Mouse (Mus musculus): ENCODE measurements around the gene Ago4. TPM values are rescaled to one million over a fixed set of nuclear protein-coding genes. Genes with fewer than 3 reads are reported as not detected.

The Ago4 gene
- polyA plus RNA-seq, 1 experiment from 2014 or later, result 1.1 TPM

DNA sequence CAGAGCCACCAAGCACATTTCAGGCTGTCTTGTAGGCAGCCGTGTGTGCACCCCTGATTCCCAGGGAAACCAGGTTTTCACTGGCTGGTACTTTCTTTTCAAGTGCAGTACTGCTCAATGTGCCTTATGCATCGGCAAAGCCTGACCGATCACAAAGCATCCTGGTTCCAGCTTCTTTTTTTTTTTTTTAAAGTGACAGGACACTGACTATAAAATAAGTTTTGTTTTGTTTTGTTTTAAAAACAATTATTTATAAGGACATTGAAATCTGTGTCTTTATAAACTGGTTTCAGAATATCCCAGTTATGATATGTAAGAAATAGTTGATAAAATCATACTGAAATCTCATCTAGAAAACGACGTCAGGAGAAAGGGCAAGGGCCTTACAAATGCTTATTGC is 41.3 kb downstream of the Ago4 start:
- Histone ChIP-seq H3K9ac (ENCODE audit: low read depth, low read length) (no peak overlapping the region), H3K4me2 (no peak overlapping the region), H3K27ac (ENCODE audit: low read depth, low read length) (no peak overlapping the region), H3K4me3 (ENCODE audit: low read depth, low read length) (no peak overlapping the region), H3K36me3 (ENCODE audit: control insufficient read depth, insufficient read depth, low read length) (no peaks in the 10 kb centered on the region), H3K4me1 (ENCODE audit: control insufficient read depth, insufficient read depth, low read length) (no peaks in the 10 kb centered on the region), H3K27me3 (ENCODE audit: control insufficient read depth, insufficient read depth, low read length) (no peaks in the 10 kb centered on the region), H3K9me3 (replicated peaks; ENCODE audit: control insufficient read depth, low read length) (no peaks in the 10 kb centered on the region)
- 67% methylated on average over 5 of the region's 5 CpGs for WGBS (ENCODE audit: insufficient replicate concordance)
- ATAC-seq (replicated peaks; ENCODE audit: insufficient number of reproducible peaks, low FRiP score, low TSS enrichment), result no peak

DNA sequence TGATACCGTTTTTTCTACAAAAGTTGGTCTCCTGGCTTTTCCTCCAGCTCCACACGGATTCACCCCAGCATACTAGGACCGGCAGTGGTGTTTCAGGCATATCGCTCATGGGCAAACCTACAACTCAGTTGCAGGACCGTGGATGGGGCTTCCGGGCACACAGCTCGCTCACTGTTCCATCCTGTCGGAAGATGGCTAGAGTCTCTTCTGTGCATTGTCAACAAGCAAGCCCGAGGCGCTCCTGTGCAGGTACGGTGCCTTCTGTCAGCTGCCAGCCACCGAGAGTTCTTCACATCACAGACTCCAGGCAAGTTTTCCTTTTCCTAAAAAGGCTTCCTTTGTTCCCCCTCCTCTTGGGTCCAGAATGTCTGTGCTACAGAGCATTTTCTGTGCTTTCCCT is 42.5 kb downstream of the Ago4 start:
- WGBS (ENCODE audit: insufficient replicate concordance), result 73% methylated on average over 12 of the region's 12 CpGs
- H3K9ac ChIP-seq (ENCODE audit: low read depth, low read length), result no peak overlapping the region
- H3K4me2 ChIP-seq, result no peak overlapping the region
- H3K36me3 ChIP-seq (ENCODE audit: control insufficient read depth, insufficient read depth, low read length), result no peaks in the 10 kb centered on the region
- H3K4me3 ChIP-seq (ENCODE audit: low read depth, low read length), result no peak overlapping the region
- H3K27ac ChIP-seq (ENCODE audit: low read depth, low read length), result no peak overlapping the region
- no peaks in the 10 kb centered on the region for H3K9me3 ChIP-seq (replicated peaks; ENCODE audit: control insufficient read depth, low read length)
- ATAC-seq (replicated peaks; ENCODE audit: insufficient number of reproducible peaks, low FRiP score, low TSS enrichment), result no peak
- H3K27me3 ChIP-seq (ENCODE audit: control insufficient read depth, insufficient read depth, low read length), result no peaks in the 10 kb centered on the region
- no peaks in the 10 kb centered on the region for H3K4me1 ChIP-seq (ENCODE audit: control insufficient read depth, insufficient read depth, low read length)

DNA sequence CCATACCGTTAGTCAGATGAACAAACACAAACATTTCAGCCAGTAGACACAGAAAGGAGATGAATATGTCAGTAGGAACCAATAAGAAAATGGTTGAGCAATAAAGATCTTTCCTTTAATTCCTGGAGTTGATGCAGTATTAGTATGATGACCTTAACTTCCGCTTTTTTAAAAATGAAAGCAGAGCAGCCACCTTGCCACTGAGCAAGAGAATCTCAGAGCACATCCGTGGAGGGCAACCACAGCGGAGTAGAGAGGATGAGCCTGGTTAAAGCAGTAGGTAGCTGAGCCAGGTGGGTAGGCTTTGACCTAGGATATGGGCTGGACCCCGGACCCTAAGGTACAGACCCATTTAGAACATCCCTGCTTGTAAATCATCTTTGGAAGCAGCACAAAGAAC is 43.5 kb downstream of the Ago4 start:
- H3K4me2 ChIP-seq, result no peak overlapping the region
- no peaks in the 10 kb centered on the region for H3K36me3 ChIP-seq (ENCODE audit: control insufficient read depth, insufficient read depth, low read length)
- H3K4me1 ChIP-seq (ENCODE audit: control insufficient read depth, insufficient read depth, low read length), result no peaks in the 10 kb centered on the region
- 88% methylated on average over 5 of the region's 5 CpGs for WGBS (ENCODE audit: insufficient replicate concordance)
- no peak for ATAC-seq (replicated peaks; ENCODE audit: insufficient number of reproducible peaks, low FRiP score, low TSS enrichment)
- no peak overlapping the region for H3K4me3 ChIP-seq (ENCODE audit: low read depth, low read length)
- H3K27me3 ChIP-seq (ENCODE audit: control insufficient read depth, insufficient read depth, low read length), result no peaks in the 10 kb centered on the region
- no peak overlapping the region for H3K27ac ChIP-seq (ENCODE audit: low read depth, low read length)
- no peaks in the 10 kb centered on the region for H3K9me3 ChIP-seq (replicated peaks; ENCODE audit: control insufficient read depth, low read length)
- no peak overlapping the region for H3K9ac ChIP-seq (ENCODE audit: low read depth, low read length)

- no peak for ATAC-seq (replicated peaks; ENCODE audit: insufficient number of reproducible peaks, low FRiP score, low TSS enrichment)
- H3K9ac ChIP-seq (ENCODE audit: low read depth, low read length), result no peak overlapping the region
- 62% methylated on average over 1 of the region's 1 CpGs for WGBS (ENCODE audit: insufficient replicate concordance)
- no peaks in the 10 kb centered on the region for H3K36me3 ChIP-seq (ENCODE audit: control insufficient read depth, insufficient read depth, low read length)
- H3K27me3 ChIP-seq (ENCODE audit: control insufficient read depth, insufficient read depth, low read length), result no peaks in the 10 kb centered on the region
- H3K27ac ChIP-seq (ENCODE audit: low read depth, low read length), result no peak overlapping the region
- H3K4me2 ChIP-seq, result no peak overlapping the region
- H3K4me3 ChIP-seq (ENCODE audit: low read depth, low read length), result no peak overlapping the region
- H3K9me3 ChIP-seq (replicated peaks; ENCODE audit: control insufficient read depth, low read length), result no peaks in the 10 kb centered on the region
- no peaks in the 10 kb centered on the region for H3K4me1 ChIP-seq (ENCODE audit: control insufficient read depth, insufficient read depth, low read length)
Observed at GRCm38 (mm10) chr4:126486217-126486616, 47.1 kb downstream of the Ago4 start.

DNA sequence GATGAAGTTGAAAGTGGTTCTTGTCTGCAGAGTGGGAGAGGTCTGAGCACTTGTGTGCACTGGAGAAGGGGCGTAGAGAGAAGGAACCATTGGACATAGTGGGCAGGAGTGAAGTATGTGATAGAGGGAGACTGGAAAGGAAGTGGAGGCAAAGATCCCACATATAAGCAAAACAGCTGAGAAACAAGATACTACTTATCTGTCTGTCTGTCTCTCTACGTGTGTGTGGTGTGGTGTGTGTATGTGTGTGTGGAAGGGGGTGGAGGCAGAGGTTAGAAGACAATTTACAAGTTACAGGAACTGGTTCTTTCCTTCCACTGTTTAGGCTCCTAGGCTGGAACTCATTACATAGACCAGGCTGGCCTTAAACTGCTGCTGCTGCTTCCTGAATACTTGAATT is 48.2 kb downstream of the Ago4 start:
- Histone ChIP-seq H3K9ac (ENCODE audit: low read depth, low read length) (no peak overlapping the region), H3K4me3 (ENCODE audit: low read depth, low read length) (no peak overlapping the region), H3K4me1 (ENCODE audit: control insufficient read depth, insufficient read depth, low read length) (no peaks in the 10 kb centered on the region), H3K27ac (ENCODE audit: low read depth, low read length) (no peak overlapping the region), H3K4me2 (no peak overlapping the region), H3K36me3 (ENCODE audit: control insufficient read depth, insufficient read depth, low read length) (no peaks in the 10 kb centered on the region), H3K9me3 (replicated peaks; ENCODE audit: control insufficient read depth, low read length) (no peaks in the 10 kb centered on the region), H3K27me3 (ENCODE audit: control insufficient read depth, insufficient read depth, low read length) (no peaks in the 10 kb centered on the region)
- 52% methylated on average over 2 of the region's 2 CpGs for WGBS (ENCODE audit: insufficient replicate concordance)
- no peak for ATAC-seq (replicated peaks; ENCODE audit: insufficient number of reproducible peaks, low FRiP score, low TSS enrichment)

GRCm38 (mm10) chr4:126483874-126484273 is 49.4 kb downstream of the Ago4 start:
- no peaks in the 10 kb centered on the region for H3K4me1 ChIP-seq (ENCODE audit: control insufficient read depth, insufficient read depth, low read length)
- WGBS (ENCODE audit: insufficient replicate concordance), result 81% methylated on average over 3 of the region's 3 CpGs
- no peak for ATAC-seq (replicated peaks; ENCODE audit: insufficient number of reproducible peaks, low FRiP score, low TSS enrichment)
- no peak overlapping the region for H3K4me3 ChIP-seq (ENCODE audit: low read depth, low read length)
- H3K27me3 ChIP-seq (ENCODE audit: control insufficient read depth, insufficient read depth, low read length), result no peaks in the 10 kb centered on the region
- H3K9ac ChIP-seq (ENCODE audit: low read depth, low read length), result no peak overlapping the region
- H3K27ac ChIP-seq (ENCODE audit: low read depth, low read length), result no peak overlapping the region
- no peaks in the 10 kb centered on the region for H3K36me3 ChIP-seq (ENCODE audit: control insufficient read depth, insufficient read depth, low read length)
- no peak overlapping the region for H3K4me2 ChIP-seq
- H3K9me3 ChIP-seq (replicated peaks; ENCODE audit: control insufficient read depth, low read length), result no peaks in the 10 kb centered on the region

DNA sequence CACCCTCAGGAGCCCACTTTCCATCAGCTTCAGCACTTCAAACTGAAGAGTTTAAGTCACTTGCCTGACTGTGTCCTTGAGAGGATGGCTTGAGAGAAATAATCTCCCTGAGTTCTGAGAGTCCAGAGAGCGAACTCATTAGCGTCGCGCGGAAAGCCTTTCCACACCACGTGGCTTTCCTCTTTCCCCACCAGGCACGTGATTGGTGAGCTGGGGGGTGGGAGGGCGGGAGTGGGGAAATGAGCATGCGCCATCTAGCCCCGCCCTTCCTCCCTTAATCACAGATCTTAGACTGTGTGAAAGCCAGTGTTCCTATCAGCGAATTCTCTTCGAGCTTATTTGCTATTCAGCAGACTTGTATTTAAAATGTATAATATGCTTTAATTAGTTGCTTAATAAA is 50.3 kb downstream of the Ago4 start:
- Histone ChIP-seq H3K4me2 (no peak overlapping the region), H3K27me3 (ENCODE audit: control insufficient read depth, insufficient read depth, low read length) (no peaks in the 10 kb centered on the region), H3K9me3 (replicated peaks; ENCODE audit: control insufficient read depth, low read length) (no peaks in the 10 kb centered on the region), H3K36me3 (ENCODE audit: control insufficient read depth, insufficient read depth, low read length) (no peaks in the 10 kb centered on the region), H3K4me1 (ENCODE audit: control insufficient read depth, insufficient read depth, low read length) (no peaks in the 10 kb centered on the region), H3K9ac (ENCODE audit: low read depth, low read length) (no peak overlapping the region), H3K27ac (ENCODE audit: low read depth, low read length) (no peak overlapping the region), H3K4me3 (ENCODE audit: low read depth, low read length) (no peak overlapping the region)
- no peak for ATAC-seq (replicated peaks; ENCODE audit: insufficient number of reproducible peaks, low FRiP score, low TSS enrichment)
- WGBS (ENCODE audit: insufficient replicate concordance), result 73% methylated on average over 12 of the region's 12 CpGs

- Histone ChIP-seq H3K27ac (ENCODE audit: low read depth, low read length) (no peak overlapping the region), H3K27me3 (ENCODE audit: control insufficient read depth, insufficient read depth, low read length) (no peaks in the 10 kb centered on the region), H3K4me1 (ENCODE audit: control insufficient read depth, insufficient read depth, low read length) (no peaks in the 10 kb centered on the region), H3K9me3 (replicated peaks; ENCODE audit: control insufficient read depth, low read length) (no peaks in the 10 kb centered on the region), H3K4me2 (no peak overlapping the region), H3K36me3 (ENCODE audit: control insufficient read depth, insufficient read depth, low read length) (no peaks in the 10 kb centered on the region), H3K9ac (ENCODE audit: low read depth, low read length) (no peak overlapping the region), H3K4me3 (ENCODE audit: low read depth, low read length) (no peak overlapping the region)
- no peak for ATAC-seq (replicated peaks; ENCODE audit: insufficient number of reproducible peaks, low FRiP score, low TSS enrichment)
- 84% methylated on average over 5 of the region's 5 CpGs for WGBS (ENCODE audit: insufficient replicate concordance)
Observed at GRCm38 (mm10) chr4:126481461-126481860, 51.8 kb downstream of the Ago4 start.

DNA sequence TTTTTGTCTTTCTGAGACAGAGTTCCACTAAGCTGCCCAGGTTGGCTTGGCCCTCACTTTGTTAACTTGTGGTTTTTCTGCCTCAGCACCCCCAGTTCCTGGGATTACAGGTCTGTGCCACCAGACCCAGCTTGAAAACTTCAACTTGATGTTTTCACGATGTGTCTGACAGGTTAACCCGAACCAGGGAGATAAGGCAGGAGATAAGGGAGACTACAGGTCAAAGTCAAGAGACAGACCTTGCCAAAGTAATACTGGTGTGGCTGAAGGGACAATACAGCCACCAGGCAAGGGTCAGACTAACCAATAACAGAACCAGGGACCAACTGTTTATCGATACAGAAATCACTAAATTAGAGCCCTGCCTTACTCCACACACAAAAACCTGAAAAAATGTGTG is 53.0 kb downstream of the Ago4 start:
- Histone ChIP-seq H3K36me3 (ENCODE audit: control insufficient read depth, insufficient read depth, low read length) (no peaks in the 10 kb centered on the region), H3K27ac (ENCODE audit: low read depth, low read length) (no peak overlapping the region), H3K4me3 (ENCODE audit: low read depth, low read length) (no peak overlapping the region), H3K9ac (ENCODE audit: low read depth, low read length) (no peak overlapping the region), H3K4me2 (no peak overlapping the region), H3K4me1 (ENCODE audit: control insufficient read depth, insufficient read depth, low read length) (no peaks in the 10 kb centered on the region), H3K27me3 (ENCODE audit: control insufficient read depth, insufficient read depth, low read length) (no peaks in the 10 kb centered on the region), H3K9me3 (replicated peaks; ENCODE audit: control insufficient read depth, low read length) (no peaks in the 10 kb centered on the region)
- no peak for ATAC-seq (replicated peaks; ENCODE audit: insufficient number of reproducible peaks, low FRiP score, low TSS enrichment)
- 40% methylated on average over 3 of the region's 3 CpGs for WGBS (ENCODE audit: insufficient replicate concordance)
